In the genomic region with DNA sequence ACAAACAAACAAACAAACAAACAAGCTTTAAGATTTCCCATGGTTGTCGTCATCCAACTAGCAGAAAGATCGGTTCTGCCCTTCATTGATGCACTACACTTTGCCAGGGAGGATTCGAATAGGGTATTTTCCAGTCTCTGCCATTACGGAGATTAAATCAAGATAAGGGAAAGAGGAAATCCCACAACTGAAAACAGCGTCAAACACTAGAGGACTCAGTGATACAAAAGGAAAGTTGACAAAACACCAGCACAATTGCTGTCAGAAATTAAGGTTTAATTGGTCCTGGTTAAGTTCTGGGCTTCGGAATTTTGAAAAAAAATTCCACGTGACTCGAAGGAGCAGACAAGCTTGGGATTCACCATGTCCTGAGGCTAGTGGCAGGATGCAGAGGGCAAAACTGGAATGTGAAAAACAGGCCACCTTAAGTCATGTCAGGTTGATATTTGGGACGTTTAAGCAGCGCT, we compare ENCODE assay signal across 7 mouse cellular contexts. TPM values are rescaled to one million over a fixed set of nuclear protein-coding genes. Genes with fewer than 3 reads are reported as not detected.
DNase-seq lines count a peak whose midpoint lies in the region; ATAC-seq and TF ChIP-seq lines count a peak whose summit lies in the region.

No protein-coding gene starts in this region.

- peak overlapping the region; percentile 64; the same call in 1 of the 2 replicates for H3K9ac ChIP-seq in lung, postnatal 0 days (replicated peaks; ENCODE audit: low read depth)
- peak overlapping the region; percentile 86 for H3K9ac ChIP-seq in limb, embryonic 14.5 days (ENCODE audit: low read depth, low read length, severe bottlenecking)
- H3K9ac ChIP-seq in stomach, embryonic 14.5 days (replicated peaks; ENCODE audit: low read depth, low read length) = peak overlapping the region; percentile 84; the same call in 1 of the 2 replicates

- no peaks in the 10 kb centered on the region for H3K4me1 ChIP-seq in lung, postnatal 0 days (ENCODE audit: insufficient read depth, low read depth, low read length)
- H3K4me1 ChIP-seq in embryonic fibroblast, embryonic 13.5 days (ENCODE audit: control insufficient read depth, insufficient read depth, low read length) = peaks cover 8% of the 10 kb centered on the region
- H3K4me1 ChIP-seq in limb, embryonic 14.5 days (ENCODE audit: control insufficient read depth, insufficient read depth, low read length) = 0 out of 2 replicates have a peak, but pooled peaks cover 6% of the 10 kb centered on the region
- peaks cover 12% of the 10 kb centered on the region; the same call in 1 of the 2 replicates for H3K4me1 ChIP-seq in stomach, embryonic 14.5 days (ENCODE audit: control insufficient read depth, insufficient read depth, low read length)

- no peak for TF ChIP-seq POLR2A in embryonic fibroblast, embryonic 13.5 days (IDR thresholded peaks at IDR 0.05; ENCODE audit: low read depth, low read length)
- no peak for TF ChIP-seq POLR2A in limb, embryonic 14.5 days (IDR thresholded peaks at IDR 0.05; ENCODE audit: borderline replicate concordance, extremely low read depth, insufficient read depth, insufficient read length)

- peak overlapping the region; percentile 76 for H3K27ac ChIP-seq in lung, postnatal 0 days (ENCODE audit: low read length)
- H3K27ac ChIP-seq in embryonic fibroblast, embryonic 13.5 days (ENCODE audit: insufficient read depth, low read length) = peak overlapping the region; percentile 27
- H3K27ac ChIP-seq in limb, embryonic 14.5 days (replicated peaks; ENCODE audit: low read depth, low read length) = peak overlapping the region; percentile 71
- H3K27ac ChIP-seq in stomach, embryonic 14.5 days (ENCODE audit: low read length) = peak overlapping the region; percentile 88

- H3K4me3 ChIP-seq in lung, postnatal 0 days (ENCODE audit: low read depth, low read length) = peak overlapping the region; percentile 61
- H3K4me3 ChIP-seq in embryonic fibroblast, embryonic 13.5 days (ENCODE audit: insufficient read depth, low read length) = peak overlapping the region; percentile 31
- H3K4me3 ChIP-seq in limb, embryonic 14.5 days (replicated peaks; ENCODE audit: low read length) = peak overlapping the region; percentile 79
- H3K4me3 ChIP-seq in stomach, embryonic 14.5 days (ENCODE audit: low read depth, low read length) = peak overlapping the region; percentile 75

- H3K4me2 ChIP-seq in lung, postnatal 0 days (replicated peaks; ENCODE audit: low read depth, low read length) = peak overlapping the region; percentile 88
- peak overlapping the region; percentile 86 for H3K4me2 ChIP-seq in limb, embryonic 14.5 days (replicated peaks; ENCODE audit: low read depth, low read length, severe bottlenecking)
- H3K4me2 ChIP-seq in stomach, embryonic 14.5 days (replicated peaks; ENCODE audit: low read depth, low read length) = peak overlapping the region; percentile 79

- 9% methylated on average over 10 of the region's 10 CpGs for WGBS in lung, postnatal 0 days
- 28% methylated on average over 10 of the region's 10 CpGs for WGBS in limb, embryonic 14.5 days
- WGBS in stomach, embryonic 14.5 days = 20% methylated on average over 10 of the region's 10 CpGs

- H3K9me3 ChIP-seq in lung, postnatal 0 days (ENCODE audit: low read length) = no peaks in the 10 kb centered on the region
- no peaks in the 10 kb centered on the region for H3K9me3 ChIP-seq in limb, embryonic 14.5 days (ENCODE audit: control insufficient read depth, low read length)
- 0 out of 2 replicates have a peak, but pooled peaks cover 3% of the 10 kb centered on the region for H3K9me3 ChIP-seq in stomach, embryonic 14.5 days (ENCODE audit: control insufficient read depth, low read depth, low read length)

- no peak for TF ChIP-seq EP300 in lung, postnatal 0 days (IDR thresholded peaks at IDR 0.05)

- H3K36me3 ChIP-seq in lung, postnatal 0 days (ENCODE audit: insufficient read depth, low read length) = peaks cover 14% of the 10 kb centered on the region; the same call in 1 of the 2 replicates
- H3K36me3 ChIP-seq in limb, embryonic 14.5 days (ENCODE audit: control insufficient read depth, insufficient read depth, low read length) = peaks cover 27% of the 10 kb centered on the region
- peaks cover 26% of the 10 kb centered on the region for H3K36me3 ChIP-seq in stomach, embryonic 14.5 days (ENCODE audit: control insufficient read depth, insufficient read depth, low read length)

- peak; percentile 13 for DNase-seq in lung, postnatal 0 days (ENCODE audit: low spot score)
- DNase-seq in lung, postnatal 10 days = no peak
- no peak for DNase-seq in limb, embryonic 14.5 days (ENCODE audit: low spot score)
- DNase-seq in embryo, embryonic 11 days = no peak
- no peak for DNase-seq in right cerebral cortex, postnatal 36 days (ENCODE audit: low spot score in 2 of 2)

- ATAC-seq in lung, postnatal 0 days = no peak
- ATAC-seq in limb, embryonic 14.5 days (ENCODE audit: low FRiP score, low read depth) = no peak
- no peak for ATAC-seq in stomach, embryonic 14.5 days (ENCODE audit: insufficient number of reproducible peaks, insufficient read depth, low FRiP score, low read depth)

- TF ChIP-seq CTCF in lung, postnatal 0 days (IDR thresholded peaks at IDR 0.05) = no peak
- TF ChIP-seq CTCF in embryonic fibroblast, embryonic 13.5 days (IDR thresholded peaks at IDR 0.05; ENCODE audit: borderline replicate concordance, insufficient read depth, low read length) = no peak

- H3K27me3 ChIP-seq in lung, postnatal 0 days (replicated peaks; ENCODE audit: insufficient read depth, low read length) = no peaks in the 10 kb centered on the region
- H3K27me3 ChIP-seq in limb, embryonic 14.5 days (ENCODE audit: control insufficient read depth, insufficient read depth, low read length) = no peaks in the 10 kb centered on the region
- no peaks in the 10 kb centered on the region for H3K27me3 ChIP-seq in stomach, embryonic 14.5 days (ENCODE audit: control insufficient read depth, insufficient read depth, low read length)

RNA-seq across cellular contexts. Expression of gene Gtf3a, which starts 0.4 kb away (rescaled TPM):
- polyA plus RNA-seq in lung, postnatal 0 days (2015; fragmentation: Nextera tagmentation; extraction: Ambion mirVana) = 60.3 and 63.8 TPM in 2 replicates
- 33.1 and 40.5 TPM in 2 replicates for polyA plus RNA-seq in embryonic fibroblast, embryonic 13.5 days (2011; ENCODE audit: insufficient read length, low read depth, missing spikeins)
- polyA plus RNA-seq in limb, embryonic 14.5 days (2012; rRNA removed) = 77.7 and 87.0 TPM in 2 replicates
- polyA plus RNA-seq in limb, embryonic 14.5 days (2014; fragmentation: Nextera tagmentation; extraction: Ambion mirVana) = 100 and 101 TPM in 2 replicates
- 121 and 122 TPM in 2 replicates for polyA plus RNA-seq in stomach, embryonic 14.5 days (2014; fragmentation: Nextera tagmentation; extraction: Ambion mirVana)

RNA-seq across cellular contexts. Expression of gene Mtif3, which starts 15.5 kb away (rescaled TPM):
- polyA plus RNA-seq in lung, postnatal 0 days (2015; fragmentation: Nextera tagmentation; extraction: Ambion mirVana) = 18.5 and 19.2 TPM in 2 replicates
- 10.2 and 10.4 TPM in 2 replicates for polyA plus RNA-seq in embryonic fibroblast, embryonic 13.5 days (2011; ENCODE audit: insufficient read length, low read depth, missing spikeins)
- 12.5 and 14.5 TPM in 2 replicates for polyA plus RNA-seq in limb, embryonic 14.5 days (2012; rRNA removed)
- polyA plus RNA-seq in limb, embryonic 14.5 days (2014; fragmentation: Nextera tagmentation; extraction: Ambion mirVana) = 24.8 and 27.2 TPM in 2 replicates
- 28.6 and 29.9 TPM in 2 replicates for polyA plus RNA-seq in stomach, embryonic 14.5 days (2014; fragmentation: Nextera tagmentation; extraction: Ambion mirVana)

Comparison
In these comparisons a context has a peak if more than half of its experiments do, and no peak if none do; other contexts are left out.
1. H3K27ac ChIP-seq: peak in every context shown above with its lines; median percentile 88 in stomach, embryonic 14.5 days; 76 in lung, postnatal 0 days; 71 in limb, embryonic 14.5 days; 27 in embryonic fibroblast, embryonic 13.5 days.